Mouse (Mus musculus) retina, postnatal 7 days (tissue): ENCODE results near the gene Atl3.
"Not testable (repeated sequence)": the region's sequence is repeated elsewhere in the genome, so short reads cannot be mapped to it uniquely, and the experiment has no call there.

Source experiments
- DNase-seq: peaks from one replicate; pipeline ENCODE4 v3.0.0-alpha.2; 2012; ENCODE audit warnings: low read depth, low spot score

Gene Atl3

DNA sequence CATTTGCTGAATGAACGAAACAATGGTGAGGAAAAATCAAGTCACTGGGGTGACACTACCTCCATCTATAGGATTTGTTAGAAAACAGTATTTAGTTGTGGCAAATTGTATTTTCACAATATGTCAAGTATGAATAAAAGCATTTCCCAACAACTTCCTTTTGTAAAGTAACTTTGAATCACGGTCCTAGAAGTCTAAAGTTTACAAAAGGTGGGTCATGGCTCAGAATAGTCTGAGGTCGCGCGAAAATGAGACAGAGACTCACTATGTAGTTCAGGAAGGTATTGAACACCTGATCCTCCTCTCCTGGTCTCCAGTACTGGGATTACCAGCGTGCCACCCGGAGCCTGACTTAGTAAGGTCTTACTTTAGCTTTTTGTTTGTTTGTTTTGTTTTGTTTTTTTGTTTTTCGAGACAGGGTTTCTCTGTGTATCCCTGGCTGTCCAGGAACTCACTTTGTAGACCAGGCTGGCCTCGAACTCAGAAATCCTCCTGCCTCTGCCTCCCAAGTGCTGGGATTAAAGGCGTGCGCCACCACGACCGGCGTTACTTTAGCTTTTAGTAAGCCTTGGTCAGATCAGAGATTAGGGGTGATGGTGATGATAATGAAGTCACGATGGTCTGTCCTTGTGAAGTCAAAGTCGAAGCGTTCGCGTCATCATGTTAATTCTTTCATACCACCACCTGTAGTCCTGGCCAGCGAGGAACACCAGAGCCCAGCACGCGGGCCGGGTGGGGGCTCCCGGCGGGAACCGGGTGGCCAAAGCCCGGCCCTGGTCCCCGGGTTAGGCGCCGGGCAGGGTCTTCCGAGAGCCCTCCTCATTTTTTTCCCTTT lies at the start of gene Atl3:
Gene Atl3 (plus strand): TSS at position 689 of the 835 bp plus-strand sequence.
- DNase-seq = no peak

DNA sequence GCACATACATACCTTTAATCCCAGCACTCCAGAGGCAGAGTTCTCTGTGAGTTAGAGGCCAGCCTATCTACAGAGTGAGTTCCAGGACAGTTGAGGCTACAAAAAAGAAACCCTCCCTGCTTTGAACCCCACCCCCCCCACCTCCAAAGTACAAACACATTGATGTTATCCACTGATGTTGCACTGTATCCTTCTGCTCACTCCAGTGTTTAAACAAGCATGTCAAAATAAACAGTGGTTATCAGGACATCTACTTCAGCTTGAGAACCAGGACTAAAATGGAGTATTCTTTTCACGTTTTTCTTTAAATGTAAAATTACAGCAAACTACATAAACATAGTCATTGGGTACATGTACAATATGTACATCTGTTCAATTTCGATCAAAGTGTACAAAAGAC lies 48.7 kb upstream of the Atl3 start:
- DNase-seq = no peak

DNA sequence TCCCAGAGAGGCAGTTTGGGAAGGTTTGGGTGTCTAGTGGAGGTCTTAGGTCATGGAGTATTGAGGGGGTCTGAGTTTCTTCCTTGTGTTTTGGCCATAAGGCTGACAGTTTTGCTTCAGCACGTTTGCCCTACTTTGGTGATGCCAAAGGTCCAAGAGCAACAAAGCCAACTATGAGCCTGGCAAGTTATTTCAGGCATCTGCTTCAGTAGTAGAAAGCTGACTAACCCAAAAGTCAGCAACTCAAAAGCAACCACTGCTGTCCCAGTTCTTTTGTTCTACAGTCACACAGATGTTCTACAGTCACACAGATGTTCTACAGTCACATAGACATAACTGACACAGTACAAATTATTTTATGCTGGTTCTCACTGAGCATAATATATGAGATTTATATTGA lies 48.2 kb upstream of the Atl3 start:
- DNase-seq = no peak

DNA sequence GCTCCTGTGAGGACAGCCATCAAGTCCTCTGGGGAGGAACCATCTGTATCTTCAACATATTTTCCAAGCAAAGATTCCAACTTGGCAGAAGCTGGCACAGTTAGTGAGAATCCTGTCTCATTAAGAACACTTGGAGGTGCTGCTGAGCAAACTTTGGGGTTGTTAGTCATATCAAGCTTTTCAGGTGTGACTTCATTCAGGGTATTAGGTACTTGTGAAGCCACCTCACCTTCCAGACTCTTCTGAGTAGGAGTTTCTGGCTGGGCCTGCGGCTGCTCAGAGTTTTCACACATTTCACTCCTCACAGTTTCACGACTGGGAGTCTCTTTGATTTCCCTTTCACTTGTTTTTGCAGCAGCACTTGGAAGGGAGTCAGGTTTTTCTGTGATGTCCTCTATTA lies 37.0 kb upstream of the Atl3 start:
- no peak for DNase-seq

DNA sequence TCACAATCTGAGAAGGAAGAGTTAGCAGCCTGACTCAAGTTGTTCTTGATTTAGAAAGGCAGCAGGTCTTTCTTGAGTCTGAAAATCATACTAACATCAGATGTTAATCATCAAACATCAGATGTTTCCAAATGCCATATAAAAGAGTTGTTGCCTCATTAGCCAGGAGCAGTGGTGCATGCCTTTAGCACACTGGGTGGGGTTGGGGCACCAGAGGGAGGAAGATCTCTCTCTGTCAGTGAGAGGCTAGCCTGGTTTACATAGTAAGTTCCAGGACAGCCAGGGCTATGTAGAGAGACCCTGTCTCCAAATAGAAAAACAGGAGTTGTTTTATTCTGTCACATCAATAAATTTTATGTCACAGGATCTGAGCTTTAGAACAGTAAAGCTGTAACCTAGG lies 34.9 kb upstream of the Atl3 start:
- no peak for DNase-seq

DNA sequence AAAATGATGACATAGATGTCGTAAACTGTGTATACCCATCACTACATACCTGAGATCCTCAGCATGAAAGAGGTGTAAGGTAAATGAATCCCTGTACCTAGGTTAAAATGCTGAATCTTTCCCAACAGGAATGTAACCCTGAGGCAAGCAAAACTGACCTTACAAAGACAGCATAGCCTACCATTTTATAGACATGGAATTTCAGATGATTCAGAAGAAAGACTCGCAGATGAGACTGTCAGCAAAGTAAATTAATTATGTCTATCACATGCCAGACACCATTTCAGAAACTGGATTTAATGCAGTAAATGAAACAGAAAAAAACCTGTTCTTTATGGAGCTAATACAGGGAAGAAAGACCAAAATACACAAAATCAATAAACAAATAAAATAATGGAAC lies 34.5 kb upstream of the Atl3 start:
- DNase-seq = no peak

DNA sequence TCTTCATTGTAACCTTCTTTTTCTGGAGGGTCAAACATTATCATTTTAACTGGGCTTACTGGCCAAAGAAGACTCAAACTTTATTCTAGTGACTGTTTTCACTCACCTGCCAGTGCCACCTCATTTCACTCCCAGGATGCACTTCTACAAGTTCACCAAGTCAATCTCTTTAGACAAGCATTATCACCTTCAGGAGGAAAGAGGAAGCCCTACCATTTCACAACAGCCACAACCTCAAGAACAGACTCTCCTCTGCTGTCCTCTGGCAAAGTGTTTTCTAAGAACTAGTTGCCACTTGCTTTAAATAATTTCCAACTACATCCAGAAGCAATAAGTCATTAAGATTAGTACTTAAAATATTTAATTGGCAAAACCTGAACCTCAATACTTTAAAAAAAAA lies 25.9 kb upstream of the Atl3 start:
- DNase-seq = no peak

DNA sequence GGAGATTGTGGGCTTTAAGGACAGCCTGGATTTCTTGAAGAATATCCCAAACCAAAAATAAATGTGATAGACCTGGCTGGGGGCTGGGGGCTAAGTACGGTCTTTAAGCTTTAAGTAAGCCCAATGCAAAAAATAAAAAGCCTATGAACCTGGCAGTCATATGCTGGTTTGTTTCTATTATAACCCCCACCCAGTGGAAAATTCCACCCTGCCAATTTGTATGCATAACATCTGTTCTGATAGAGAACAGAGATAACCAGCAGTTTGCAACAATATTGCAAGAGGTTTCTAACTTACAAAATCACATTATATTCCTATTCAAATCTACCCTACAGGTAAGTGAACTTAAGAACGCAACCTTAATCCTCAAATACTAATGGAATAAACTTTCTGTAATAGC lies 23.2 kb upstream of the Atl3 start:
- DNase-seq = no peak

DNA sequence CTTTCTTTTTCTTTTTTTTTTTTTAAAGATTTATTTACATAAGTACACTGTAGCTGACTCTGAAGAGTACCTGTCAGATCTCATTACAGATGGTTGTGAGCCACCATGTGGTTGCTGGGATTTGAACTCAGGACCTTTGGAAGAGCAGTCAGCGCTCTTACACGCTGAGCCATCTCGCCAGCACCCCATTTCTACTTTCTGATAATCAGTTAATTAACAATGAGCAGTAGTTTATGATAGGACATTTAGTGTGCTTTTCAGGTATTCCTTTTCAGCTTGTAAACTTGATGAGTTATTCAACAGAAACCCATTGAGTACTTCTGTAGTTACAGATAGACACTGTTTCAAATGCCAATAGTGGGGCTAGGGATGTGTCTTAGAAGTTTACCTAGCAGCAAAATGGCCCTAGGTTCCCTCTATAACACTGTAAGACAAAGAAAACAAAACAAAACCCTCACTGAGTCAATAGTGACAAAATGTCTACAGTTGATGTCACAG lies 14.0 kb upstream of the Atl3 start:
- no peak for DNase-seq

DNA sequence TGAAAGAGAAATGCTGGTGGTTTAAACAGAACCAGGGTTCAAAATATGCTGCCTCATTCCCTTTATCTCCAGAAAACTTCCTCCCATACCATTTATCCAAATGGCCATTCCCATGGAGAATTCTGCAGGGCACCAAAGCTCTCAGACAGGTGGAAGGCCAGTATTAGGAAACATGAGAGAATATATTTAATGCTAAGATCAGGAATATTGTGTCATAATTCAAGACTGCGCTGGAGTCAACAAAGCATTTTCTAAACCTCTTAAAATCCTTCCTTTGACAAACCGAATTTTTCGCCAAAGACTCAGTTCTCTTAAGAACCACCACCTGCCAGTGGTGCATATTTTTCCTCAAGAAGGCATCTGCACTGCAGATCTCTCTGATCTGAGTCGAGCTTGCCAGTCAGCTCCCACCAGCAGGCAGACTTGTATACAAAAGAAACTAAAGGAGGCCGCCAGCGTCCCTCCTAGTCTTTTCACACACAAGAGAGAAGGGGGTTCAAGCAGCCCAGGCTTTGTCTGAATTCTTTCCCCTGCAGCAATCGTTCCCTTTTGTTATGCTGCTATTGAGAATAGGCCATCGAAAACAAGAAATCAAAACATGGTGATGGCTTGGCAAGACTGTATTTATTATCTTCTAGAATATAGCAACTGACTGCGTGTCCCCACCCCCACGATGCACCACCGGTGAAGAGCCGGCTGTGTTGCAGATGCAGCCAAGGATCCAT lies 12.1 kb upstream of the Atl3 start:
- DNase-seq = peak; percentile 9

DNA sequence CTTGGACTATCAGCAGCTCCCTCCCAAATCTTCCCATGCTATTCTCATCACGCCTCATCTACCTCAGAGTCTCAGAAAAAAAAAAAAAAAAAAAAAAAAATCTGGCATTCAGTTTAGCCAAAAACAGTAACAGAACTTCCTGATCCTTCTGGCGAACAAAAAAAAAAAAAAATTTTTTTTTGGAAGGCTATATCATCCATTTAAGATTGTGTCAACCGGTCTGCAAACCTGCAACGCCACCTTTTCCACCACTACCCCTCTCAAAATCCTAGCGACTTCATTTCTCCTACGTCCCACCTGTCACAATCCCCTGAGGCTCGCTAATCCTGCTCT lies 11.6 kb upstream of the Atl3 start:
- no peak for DNase-seq

DNA sequence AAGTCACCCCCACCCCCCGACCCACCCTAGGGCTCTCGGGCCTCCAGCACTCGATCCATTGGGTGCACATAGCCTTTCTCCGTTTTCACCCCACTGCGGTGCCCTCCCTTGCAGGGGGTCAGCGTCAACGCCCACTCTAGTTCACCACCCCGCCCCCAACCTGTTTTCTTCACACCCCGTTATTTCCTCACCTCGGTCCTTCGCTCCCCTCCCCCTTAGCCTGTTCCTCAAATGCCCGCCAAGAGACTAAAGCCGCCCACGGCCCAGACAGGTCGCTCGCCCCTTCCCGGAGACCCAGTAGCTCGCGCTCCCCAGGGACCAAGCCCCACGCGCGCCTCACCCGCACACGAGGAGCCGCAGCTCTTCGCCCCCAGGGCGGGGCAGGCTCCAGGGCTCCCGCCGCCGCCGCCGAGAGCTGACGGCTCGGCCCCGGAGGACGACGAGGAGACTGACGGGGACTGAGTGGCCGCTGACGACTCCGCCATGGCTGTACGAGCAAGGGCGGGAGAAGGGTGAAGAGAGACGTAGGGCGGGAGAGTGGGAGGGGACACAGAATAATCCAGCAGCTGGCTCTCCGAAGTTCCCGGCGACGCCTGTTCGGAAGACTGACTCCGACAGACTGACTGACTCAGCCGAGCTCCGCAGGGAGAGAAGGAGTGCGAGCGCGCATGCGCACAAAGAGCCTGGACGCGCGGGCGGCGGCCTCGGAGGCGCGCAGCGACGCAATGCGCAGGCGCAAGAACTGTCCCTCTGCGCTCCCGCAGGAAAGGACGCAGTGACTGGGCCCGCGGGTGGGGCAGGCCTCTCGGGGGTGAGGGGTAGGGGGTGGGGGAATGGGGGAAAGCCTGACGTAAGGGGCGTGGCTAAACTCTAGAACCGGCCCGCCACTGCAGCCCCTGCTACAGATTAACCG lies 11.0 kb upstream of the Atl3 start, which contains the start of gene Rtn3:
Gene Rtn3 (minus strand): TSS at position 683 of the 913 bp plus-strand sequence.
- peak; percentile 96 for DNase-seq

DNA sequence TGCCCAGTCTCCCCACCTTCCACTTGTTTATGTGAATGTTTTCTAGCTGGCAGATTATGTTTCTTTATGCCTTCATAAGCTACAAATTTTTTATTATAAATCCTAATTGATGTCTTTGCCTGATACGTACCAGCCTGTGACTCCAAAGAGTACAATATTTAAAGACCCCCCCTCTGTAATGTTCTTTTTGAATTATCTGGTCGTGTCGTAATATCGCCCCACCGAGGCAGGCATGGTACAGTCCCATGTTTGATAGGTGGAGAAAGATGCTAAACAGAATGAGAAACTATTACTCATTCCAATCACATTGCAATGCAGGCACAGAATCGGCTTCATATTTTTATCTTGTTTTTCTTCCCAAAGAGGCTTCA lies 10.3 kb upstream of the Atl3 start:
- DNase-seq = no peak

DNA sequence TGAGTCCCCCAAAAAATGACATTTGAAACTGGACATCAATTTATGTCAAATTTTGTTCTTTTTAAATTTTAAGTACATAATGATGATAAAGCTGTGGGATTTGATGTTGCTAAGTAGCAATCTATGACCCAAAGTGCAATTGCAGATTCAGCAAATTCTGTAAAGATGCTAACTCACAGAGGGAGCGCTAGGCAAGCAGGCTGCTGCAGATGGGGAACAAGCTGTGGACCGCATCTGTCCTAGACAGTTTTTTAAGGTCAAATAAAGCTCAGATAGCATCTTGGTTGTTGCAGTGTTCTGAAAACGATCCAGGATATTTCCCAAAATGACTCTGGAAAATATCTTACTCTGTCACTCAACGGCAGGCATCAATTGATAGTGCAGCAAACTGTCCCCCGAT lies 9.8 kb upstream of the Atl3 start:
- DNase-seq = no peak

DNA sequence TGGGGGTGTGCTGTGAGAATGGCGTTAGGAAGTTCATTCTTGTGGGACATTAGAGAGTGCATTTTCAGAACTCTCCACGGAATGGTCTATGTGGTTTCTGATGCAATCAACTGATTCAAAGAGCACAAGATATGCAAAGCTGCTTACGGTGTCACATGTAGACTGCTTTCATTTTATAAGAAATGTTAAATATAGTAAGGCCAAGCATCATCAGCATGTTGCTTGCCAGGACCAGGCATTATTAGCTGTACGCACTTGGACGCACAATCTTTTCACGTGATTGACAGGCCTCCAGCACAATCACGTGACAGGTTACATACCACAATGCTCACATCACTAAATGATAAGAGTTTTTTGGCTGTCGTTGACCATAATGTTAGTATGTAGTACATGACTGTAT lies 6.2 kb upstream of the Atl3 start:
- no peak for DNase-seq

DNA sequence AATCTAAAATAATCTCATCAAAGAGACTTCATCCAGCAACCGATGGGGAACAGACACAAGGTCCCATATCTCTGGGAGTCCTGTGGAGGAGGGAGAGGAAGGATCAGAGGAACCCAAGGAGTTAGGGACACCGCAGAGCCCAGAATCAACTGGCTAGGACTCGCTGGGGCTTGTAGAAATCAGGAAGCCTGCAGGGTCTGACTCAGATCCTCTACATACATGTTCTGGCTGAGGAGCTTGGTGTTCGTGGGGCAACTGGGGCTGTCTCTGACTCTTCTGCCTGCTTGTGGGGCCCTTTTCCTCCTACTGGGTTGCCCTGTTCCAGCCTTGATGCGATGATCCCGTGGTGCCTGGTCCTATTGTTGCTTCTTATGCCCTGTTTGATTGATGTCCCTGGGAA lies 1.9 kb upstream of the Atl3 start:
- no peak for DNase-seq

DNA sequence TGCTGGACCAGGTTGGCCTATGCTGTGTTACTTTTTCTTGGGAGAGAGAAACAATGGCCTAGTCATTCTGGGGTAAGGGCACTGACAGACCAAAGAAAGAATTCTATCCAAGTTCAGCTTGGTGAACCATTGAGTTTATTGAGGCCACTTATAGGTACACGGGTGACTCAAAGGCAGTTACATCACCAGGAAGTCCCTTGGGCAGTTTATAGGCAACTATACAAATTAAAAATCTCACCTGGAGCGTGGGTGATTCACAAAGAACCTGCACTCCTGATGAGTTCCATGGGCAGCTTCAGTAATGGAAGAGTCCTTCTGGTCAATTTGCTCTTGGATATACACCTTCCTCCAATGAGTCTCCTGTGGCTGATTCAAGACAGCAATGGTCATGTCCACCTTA lies 1.2 kb upstream of the Atl3 start:
- no peak for DNase-seq

DNA sequence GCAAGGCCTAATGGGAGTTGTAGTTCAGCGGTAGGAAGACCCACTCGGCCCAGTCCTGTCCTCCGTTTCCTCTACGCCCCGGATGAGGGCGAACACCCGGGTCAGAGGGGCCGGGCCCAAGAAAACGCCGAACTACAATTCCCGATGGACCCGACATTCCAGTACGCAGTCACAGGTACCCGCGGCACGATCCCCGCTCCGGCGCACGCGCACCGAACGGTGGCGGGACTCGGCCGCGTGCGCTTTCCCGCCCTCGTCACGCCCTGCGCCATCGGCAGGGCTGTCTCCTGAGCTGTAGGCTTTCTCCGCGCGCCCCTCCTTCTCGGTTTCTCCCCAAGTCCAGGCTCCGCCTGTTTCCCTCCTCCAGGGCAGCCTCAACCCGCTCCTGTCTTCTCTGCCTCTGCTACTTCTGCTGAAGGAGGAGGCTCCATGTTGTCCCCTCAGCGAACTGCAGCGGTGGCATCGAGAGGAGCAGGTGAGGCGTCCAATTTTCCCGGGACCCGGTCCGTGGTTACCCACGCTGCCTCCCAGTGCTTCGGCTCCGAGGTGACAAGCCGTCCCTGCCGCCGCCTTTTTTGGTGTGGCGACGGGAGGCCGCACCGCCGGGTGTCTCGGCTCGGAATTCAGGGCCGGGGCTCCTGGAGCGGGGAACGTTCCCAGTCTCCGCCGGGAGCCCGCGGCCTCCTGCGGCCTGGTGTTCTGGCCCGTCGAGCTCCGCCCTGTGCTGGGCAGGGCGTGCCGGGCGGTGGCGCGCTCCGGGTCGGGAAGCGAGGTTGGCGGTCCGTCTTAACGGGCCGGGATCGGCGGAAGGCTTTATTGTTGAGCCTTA lies 561 bp downstream of the Atl3 start:
- peak; percentile 89 for DNase-seq

DNA sequence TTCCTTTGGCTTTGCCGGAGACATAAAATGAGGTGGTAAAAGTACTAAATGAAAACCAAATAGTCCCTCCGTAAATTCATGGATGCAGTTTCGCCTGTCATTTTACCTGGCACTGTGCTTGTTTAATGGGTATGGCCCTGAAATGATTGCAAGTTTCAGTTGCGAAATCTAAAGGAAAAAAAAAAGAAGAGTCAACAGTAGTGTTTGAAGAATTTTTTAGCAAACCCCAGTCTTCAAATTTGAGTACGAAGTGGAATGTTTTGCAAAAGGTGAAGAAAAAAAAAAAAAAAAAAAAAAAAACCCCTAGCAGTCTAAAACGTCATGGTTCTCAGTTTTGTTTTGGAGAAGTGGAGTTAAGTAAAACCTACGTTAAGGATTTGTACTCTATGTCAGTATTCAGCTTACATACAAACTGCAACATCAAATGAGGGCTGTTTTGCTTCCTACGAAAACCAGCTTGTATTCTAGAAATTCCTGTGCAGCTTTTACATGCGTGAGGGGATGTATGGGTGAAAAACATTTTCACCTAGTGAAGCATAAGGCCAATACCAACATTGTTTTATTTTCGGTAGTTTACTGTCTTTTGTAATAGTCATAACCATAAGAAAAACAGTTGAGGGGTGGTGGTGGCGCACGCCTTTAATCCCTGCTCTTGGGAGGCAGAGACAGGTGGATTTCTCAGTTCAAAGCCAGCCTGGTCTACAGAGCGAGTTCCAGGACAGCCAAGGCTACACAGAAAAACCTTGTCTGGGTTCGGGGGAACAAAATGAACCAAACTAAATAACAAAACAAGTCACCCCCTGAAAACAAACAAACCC lies 1.6 kb downstream of the Atl3 start:
- DNase-seq = no peak

DNA sequence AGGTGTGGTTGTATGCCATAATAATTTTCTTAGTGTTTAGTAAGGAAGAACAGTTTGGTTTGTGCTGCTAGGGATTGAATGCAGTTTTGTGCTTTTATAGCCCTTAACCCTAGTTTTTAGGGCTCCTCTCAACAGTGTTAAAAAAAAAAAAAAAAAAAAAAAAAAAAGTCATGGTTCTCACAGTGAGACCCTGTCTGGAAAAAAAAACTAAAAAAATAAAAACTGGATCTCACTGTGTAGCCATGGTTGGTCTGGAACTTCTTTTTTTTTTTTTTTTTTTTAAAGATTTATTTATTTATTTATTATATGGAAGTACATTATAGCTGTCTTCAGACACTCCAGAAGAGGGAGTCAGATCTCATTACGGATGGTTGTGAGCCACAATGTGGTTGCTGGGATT lies 2.2 kb downstream of the Atl3 start:
- DNase-seq = not testable (repeated sequence)
